Mouse (Mus musculus): ENCODE data around the gene Clk2.
A peak's percentile ranks its signal among the peaks of the same experiment; 100 is the strongest.
"Not testable (repeated sequence)": the region's sequence is repeated elsewhere in the genome, so short reads cannot be mapped to it uniquely, and the experiment has no call there.

Clk2 gene

GRCm38 (mm10) chr3:89193853-89194252 is 29.3 kb downstream of the Clk2 start:
- peak; percentile 78 for DNase-seq

GRCm38 (mm10) chr3:89195979-89196877 is 31.6 kb downstream of the Clk2 start:
- DNase-seq = peak; percentile 94

DNA sequence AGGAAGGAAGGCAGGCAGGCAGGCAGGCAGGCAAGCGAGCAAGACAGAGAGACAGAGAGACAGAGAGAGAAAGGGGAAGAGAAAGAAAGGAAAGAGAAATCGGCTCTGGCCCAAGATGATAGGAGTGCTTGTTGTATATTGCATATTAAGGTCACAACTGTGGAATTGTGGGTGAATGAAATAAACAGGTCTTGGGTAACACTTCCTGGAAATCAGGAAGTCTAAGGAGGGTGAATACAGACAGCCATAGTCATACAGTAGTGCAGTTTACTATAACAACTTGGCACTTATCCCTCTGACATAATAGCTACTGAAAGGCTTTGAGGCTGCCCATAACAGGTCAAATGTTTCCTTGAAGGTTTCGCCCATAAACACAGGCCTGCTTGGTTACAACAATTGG is 35.2 kb downstream of the Clk2 start:
- DNase-seq = no peak

- DNase-seq = peak; percentile 88
Measured at GRCm38 (mm10) chr3:89202253-89203141, 37.9 kb downstream of the Clk2 start, which contains the start of gene Gba. TSS of gene Gba (plus strand) at chr3:89202928.

- DNase-seq = no peak
Measured at GRCm38 (mm10) chr3:89203142-89203514, 38.5 kb downstream of the Clk2 start.

GRCm38 (mm10) chr3:89206079-89206478 is 41.5 kb downstream of the Clk2 start:
- no peak for DNase-seq

DNA sequence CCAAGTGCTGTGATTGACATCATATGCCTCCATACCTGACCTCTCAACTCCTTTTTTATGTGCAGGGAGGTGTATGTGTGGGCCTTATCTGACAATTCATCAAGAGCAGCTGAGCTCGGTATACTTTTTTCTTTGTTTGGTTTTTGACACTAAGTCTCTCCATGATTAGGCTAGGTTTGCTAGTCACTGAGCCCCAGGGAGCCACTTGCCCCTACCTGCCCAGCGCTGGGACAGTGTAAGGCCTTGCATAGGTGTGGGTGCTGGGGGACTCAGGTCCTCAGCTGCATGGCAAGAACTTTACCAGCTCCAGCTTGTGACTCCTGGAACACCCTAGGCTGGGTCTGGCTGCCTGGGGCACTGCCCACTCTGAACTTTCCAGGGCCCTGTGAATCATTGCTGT is 42.1 kb downstream of the Clk2 start:
- no peak for DNase-seq

- DNase-seq = no peak
Measured at GRCm38 (mm10) chr3:89208075-89208657, 43.6 kb downstream of the Clk2 start.

GRCm38 (mm10) chr3:89208736-89209135 is 44.1 kb downstream of the Clk2 start:
- no peak for DNase-seq

DNA sequence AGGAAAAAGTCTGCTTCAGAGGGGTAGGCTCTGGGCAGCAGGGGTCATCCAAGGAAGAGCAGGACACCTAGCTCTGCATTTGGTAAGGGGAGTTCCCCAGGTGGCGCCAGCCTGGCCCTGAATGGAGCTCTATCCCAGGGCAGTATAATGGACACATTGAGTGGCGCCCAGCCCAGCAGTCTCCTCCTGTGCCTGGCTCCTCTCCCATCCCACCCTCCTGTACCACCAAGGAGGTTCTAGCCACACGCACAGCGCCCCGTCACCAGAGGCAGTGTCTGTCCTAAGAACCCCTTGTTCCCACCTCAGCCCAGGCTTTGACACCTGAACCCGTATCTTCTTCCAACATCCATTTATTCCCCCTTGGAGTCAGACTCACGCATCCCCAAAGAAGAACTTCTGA is 45.1 kb downstream of the Clk2 start:
- DNase-seq = no peak

DNA sequence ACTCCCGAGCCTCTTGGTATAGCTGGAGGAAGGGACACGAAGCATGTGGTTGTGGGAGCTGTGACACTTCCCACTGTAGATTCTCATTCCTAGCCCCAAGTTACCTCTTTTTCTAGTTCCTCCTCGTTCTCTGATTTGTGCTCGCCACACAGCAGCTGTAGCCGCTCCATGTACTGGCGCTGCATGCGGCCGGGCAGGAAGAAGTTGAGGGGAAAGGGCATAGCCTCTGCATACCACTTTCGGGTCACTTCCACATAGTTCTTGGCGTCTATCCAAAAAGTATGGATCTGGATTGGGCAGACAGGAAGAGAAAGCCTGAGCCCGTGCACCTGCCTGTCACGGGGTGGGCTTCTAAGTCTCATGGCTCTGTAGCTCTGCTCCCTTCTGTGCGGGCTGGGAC is 45.6 kb downstream of the Clk2 start:
- DNase-seq = no peak

DNA sequence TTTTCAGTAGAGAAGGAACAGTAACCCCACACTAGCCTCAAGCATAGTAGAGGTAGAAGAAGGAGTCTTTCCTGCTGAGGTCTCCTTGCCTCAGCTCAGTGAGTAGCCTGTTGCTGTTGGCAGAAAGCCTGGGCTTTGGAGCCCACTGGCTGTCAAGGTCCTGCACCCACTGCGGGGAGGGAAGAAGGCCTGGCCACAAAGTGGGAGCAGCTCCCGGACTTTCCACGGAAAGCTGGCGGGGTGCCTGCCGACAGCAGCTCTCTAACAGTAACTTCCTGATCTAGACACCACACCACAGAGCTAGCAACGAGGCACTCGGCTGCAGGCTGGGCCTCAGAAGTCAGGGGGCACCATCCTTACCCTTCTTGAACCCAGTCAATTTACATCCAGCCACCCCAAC is 46.1 kb downstream of the Clk2 start:
- no peak for DNase-seq

- peak; percentile 89 for DNase-seq
Measured at GRCm38 (mm10) chr3:89213803-89214530, 49.4 kb downstream of the Clk2 start.

GRCm38 (mm10) chr3:89214681-89215411 is 50.3 kb downstream of the Clk2 start, which contains the start of gene Thbs3:
TSS of gene Thbs3 (plus strand) at chr3:89215180.
- DNase-seq = no peak

DNA sequence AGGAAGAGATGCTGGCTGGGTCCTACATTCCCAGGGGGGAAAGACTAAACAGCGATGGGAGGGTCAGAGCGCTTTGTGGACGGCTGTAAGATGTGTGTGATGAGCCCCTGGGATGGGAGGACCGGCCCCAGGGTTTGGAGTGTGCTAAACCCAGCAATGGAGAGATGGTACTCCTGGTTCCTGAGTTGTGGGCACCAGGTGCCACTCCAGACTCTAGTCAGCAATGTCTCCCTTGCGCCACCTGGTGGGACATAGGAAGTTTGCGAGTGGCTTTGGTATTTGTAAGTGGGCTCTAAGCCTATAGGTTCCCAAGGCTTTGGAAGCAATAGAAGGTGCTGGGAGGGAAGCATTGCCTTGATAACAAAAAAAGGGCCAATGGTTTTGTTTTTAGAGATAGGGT is 51.3 kb downstream of the Clk2 start:
- DNase-seq = peak; percentile 87

GRCm38 (mm10) chr3:89216407-89216806 is 51.8 kb downstream of the Clk2 start:
- DNase-seq = not testable (repeated sequence)

DNA sequence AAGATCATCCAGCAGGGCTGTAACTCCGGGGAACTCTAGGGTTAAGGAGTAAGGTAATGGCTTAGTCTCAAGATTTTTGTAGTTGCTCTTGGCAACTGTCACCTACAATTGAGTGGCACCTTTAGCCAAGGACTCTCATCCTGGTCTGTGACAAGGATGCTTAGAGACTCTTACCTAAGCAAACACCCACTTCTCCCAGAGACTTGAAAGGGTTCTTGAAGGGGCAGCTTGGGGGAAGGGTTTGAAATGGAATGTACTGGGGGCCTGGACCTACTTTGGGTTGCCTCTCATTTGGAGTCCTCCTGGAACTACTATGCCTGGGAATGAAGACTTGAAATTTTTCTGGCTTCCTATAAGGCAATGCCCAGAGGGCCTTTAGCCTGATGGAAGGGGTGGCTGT is 53.7 kb downstream of the Clk2 start:
- DNase-seq = no peak

- DNase-seq = no peak
Measured at GRCm38 (mm10) chr3:89219546-89219945, 55.0 kb downstream of the Clk2 start.

DNA sequence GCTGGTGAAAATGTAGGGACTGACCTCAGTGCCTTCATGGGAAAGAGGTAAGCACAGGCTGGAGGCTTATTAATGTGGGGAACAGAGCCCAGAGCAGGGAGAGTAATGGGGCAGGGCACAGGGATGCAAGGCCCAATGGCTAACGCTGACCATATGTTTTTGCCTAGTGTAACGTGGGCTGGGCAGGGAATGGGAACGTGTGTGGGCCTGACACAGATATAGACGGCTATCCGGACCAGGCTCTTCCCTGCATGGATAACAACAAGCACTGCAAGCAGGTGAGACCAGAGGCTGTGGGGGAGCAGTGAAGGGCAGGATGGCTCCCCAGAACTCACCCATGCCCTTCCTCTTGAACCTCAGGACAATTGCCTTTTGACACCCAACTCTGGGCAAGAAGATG is 56.6 kb downstream of the Clk2 start:
- DNase-seq = no peak

DNA sequence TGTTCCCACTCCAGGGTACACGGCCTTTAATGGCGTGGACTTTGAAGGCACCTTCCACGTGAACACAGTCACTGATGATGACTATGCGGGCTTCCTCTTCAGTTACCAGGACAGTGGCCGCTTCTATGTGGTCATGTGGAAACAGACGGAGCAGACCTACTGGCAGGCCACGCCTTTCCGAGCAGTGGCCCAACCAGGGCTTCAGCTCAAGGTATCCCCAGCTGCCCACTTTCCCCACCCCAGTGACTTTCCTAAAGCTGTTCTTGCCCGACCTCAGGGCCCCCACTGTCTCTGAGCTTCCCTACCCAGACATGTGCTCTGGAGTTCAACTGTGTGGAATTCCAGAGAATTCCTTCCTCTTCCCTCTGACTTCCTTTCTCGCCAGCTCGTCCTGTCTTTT is 60.2 kb downstream of the Clk2 start:
- no peak for DNase-seq

DNA sequence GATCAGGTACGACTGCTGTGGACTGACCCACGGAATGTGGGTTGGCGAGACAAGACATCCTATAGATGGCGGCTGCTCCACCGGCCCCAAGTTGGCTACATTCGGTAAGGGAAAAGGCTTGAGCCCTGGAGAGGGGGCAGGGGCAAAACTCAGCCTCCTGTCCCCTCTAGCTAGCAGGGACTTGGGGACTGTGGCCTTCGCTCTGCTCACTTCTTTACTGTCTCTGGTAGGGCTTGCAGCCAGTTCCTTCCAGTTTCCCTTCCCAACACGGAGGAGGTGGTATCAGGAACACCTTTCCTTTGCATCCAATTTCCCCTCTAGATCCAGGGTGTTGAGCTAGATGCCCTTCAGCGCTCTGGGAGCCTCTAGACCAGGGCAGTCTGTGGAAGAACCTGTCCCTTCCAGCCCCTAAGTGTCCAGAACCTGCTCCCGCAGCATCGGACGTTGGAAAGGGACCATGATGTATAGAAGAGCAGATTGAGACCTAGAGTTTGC is 60.8 kb downstream of the Clk2 start:
- DNase-seq = no peak

- no peak for DNase-seq
Measured at GRCm38 (mm10) chr3:89225918-89226317, 61.3 kb downstream of the Clk2 start.
